Mouse (Mus musculus) cortical plate, adult 2 months (tissue): Measurements from ENCODE around the gene Hist1h2bf. TPM values are rescaled to one million over a fixed set of nuclear protein-coding genes. Genes with fewer than 3 reads are reported as not detected.
"Not testable (repeated sequence)": the region's sequence is repeated elsewhere in the genome, so short reads cannot be mapped to it uniquely, and the experiment has no call there.

ENCODE experiments used
- H3K27ac ChIP-seq: fragments of 200-500 bp; 2 replicates; pipeline ENCODE4 v1.5.1; 2012; ENCODE audit warnings: low read length, control low read depth, inconsistent platforms; ENCODE audit not compliant: insufficient read depth
- H3K4me1 ChIP-seq: fragments of 200-500 bp; 2 replicates; pipeline ENCODE4 v1.6.1; 2011; ENCODE audit warnings: low read length; ENCODE audit not compliant: control insufficient read depth, insufficient read depth
- H3K4me3 ChIP-seq: fragments of 200-500 bp; 2 replicates; pipeline ENCODE4 v1.5.1; 2011; ENCODE audit warnings: mild to moderate bottlenecking, low read length, control low read depth; ENCODE audit not compliant: insufficient read depth
- CTCF ChIP-seq: fragments of 200-500 bp; IDR thresholded peaks from 2 replicates; pipeline ENCODE4 v1.5.1; 2011; ENCODE audit warnings: mild to moderate bottlenecking, control low read depth, low read length; ENCODE audit not compliant: insufficient read depth; ENCODE audit errors: extremely low read depth
- POLR2A ChIP-seq: fragments of 200-500 bp; IDR thresholded peaks from 2 replicates; pipeline ENCODE4 v1.6.1; 2011; ENCODE audit warnings: mild to moderate bottlenecking, low read length, control low read depth; ENCODE audit not compliant: insufficient read depth; ENCODE audit errors: extremely low read depth
- polyA plus RNA-seq: library from polyadenylated mRNA; depleted of rRNA; stranded (reverse); fragments of >200 nt; gene quantifications from 2 replicates; pipeline ENCODE4 v1.2.3, GENCODE M21; 2012

Gene Hist1h2bf
- polyA plus RNA-seq, 1 experiment = 0.67 TPM

GRCm38 (mm10) chr13:23581408-23582218, 7.6 kb upstream of the Hist1h2bf start, which contains the start of gene Hist1h4d:
Gene Hist1h4d (plus strand): TSS chr13:23581598.
- TF ChIP-seq POLR2A (peak; percentile 100), CTCF (no peak)
- Histone ChIP-seq H3K4me1 (no peaks in the 10 kb centered on the region; the same call in 1 of the 2 replicates), H3K27ac (0 out of 2 replicates have a peak within 1 kb of the TSS, but pooled peaks have one; percentile 9), H3K4me3 (peak within 1 kb of the TSS; percentile 50)

GRCm38 (mm10) chr13:23577835-23578234, 3.8 kb upstream of the Hist1h2bf start:
- Histone ChIP-seq H3K4me1 (peaks cover 2% of the 10 kb centered on the region; the same call in 1 of the 2 replicates), H3K27ac (no peak overlapping the region), H3K4me3 (no peak overlapping the region)
- no peak for TF ChIP-seq POLR2A
- no peak for TF ChIP-seq CTCF

DNA sequence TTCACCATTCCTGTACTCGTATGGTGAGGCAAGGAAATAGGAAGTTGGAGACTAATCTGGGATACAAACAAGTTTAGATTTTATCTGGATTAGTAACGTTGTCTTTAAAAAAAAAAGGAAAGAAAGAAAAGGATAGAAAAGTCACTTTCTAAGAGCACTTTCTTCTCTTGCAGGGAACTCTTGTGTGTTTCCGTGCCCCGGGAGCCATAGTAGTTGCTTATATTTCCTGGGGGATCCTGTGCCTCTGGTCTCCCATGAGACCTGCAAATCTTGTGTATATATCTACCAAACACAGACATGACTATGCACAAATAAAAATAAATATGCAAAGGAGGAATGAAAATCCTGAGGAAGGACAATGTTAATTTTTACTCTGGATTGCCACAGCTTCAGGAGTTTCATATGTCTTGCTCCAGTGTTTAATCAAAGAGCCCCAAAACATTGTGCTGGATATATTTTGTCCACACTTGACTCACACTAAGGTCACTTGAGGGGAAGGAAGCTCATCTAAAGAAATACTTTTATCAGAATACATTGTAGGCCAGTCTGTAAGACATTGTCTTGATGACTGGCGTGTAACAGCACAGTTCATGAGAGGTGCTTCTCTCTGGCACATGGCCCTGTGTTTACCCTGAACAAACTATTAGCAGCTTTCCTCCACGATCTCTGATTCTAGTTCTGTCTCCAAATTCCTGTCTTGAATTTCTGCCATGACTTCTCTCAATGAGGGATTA, 3.1 kb upstream of the Hist1h2bf start:
- H3K4me3 ChIP-seq = no peak overlapping the region
- TF ChIP-seq POLR2A (no peak), CTCF (no peak)

DNA sequence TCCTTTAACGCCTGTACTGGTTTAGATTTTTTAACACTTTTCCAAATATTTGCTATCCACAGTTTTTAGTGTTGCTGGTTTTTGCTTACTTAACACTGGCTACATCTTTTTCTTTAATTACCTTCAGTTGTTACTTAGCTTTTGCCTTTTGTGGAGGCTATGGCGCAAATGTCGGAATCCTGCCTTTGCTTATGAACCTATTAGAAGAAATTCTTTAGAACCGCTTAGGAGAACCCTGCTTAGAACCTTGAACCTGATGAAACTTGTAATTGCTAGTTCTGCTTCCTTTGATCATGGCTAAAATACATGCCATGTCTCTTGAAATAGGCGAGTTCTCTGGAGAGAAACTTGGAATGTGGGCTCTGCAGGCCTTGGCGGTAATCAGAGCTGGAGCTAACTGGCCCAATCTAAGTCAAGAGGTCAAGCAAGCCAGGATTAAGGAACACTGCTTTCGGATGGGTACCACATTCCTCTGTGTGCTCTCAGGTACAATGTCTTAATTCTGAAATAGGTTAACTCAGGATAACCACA, 2.4 kb upstream of the Hist1h2bf start:
- Histone ChIP-seq H3K4me3 (peak overlapping the region; percentile 58; the same call in 1 of the 2 replicates), H3K4me1 (peaks cover 2% of the 10 kb centered on the region; the same call in 1 of the 2 replicates), H3K27ac (no peak overlapping the region)
- TF ChIP-seq CTCF (no peak), POLR2A (no peak)

More for the DNA sequence above, 3.1 kb upstream of the Hist1h2bf start:
- Histone ChIP-seq H3K27ac (no peak overlapping the region), H3K4me1 (peaks cover 2% of the 10 kb centered on the region; the same call in 1 of the 2 replicates)

DNA sequence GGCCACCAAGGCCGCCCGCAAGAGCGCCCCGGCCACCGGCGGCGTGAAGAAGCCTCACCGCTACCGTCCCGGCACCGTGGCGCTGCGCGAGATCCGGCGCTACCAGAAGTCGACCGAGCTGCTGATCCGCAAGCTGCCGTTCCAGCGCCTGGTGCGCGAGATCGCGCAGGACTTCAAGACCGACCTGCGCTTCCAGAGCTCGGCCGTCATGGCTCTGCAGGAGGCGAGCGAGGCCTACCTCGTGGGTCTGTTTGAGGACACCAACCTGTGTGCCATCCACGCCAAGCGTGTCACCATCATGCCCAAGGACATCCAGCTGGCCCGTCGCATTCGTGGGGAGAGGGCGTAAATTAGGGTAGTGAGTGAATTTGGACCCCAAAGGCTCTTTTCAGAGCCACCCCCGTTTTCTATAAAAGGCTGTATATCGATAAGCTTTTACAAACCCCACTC, 1.9 kb upstream of the Hist1h2bf start:
- not testable (repeated sequence) for H3K27ac ChIP-seq, H3K4me1 ChIP-seq
- H3K4me3 ChIP-seq = peak overlapping the region; percentile 58

DNA sequence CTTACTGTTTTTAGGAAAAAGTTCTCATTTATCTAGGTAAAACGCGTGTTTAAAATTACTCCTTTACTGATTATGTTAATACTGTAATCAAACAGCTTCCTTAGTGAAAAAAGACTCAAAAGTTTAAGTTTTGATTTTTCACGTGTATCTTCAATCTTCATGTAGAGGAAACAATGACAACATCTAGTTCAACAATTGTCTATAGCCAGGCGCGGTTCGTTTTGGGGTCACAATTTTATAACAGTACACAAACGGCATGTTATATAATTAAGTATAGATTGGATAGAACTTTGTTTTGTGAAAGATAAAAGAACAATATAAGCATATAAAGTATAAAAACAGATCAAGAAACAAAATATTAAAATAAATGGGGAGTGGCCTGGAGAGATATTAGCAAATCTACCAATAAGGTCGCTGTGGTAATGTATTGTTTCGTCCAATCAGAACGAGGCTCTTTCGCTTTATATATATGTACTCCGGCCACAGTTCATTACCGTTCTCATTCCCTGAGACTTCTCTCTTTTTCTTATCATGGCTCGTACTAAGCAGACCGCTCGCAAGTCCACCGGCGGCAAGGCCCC, 1.4 kb upstream of the Hist1h2bf start, which contains the start of gene Hist1h3d:
Gene Hist1h3d (plus strand): TSS at position 493 of the 581 bp plus-strand sequence.
- peaks cover 2% of the 10 kb centered on the region; the same call in 1 of the 2 replicates for H3K4me1 ChIP-seq
- H3K27ac ChIP-seq = peak within 1 kb of the TSS; percentile 95
- TF ChIP-seq CTCF (no peak), POLR2A (peak; percentile 49; the same call in 1 of the 2 replicates)
- H3K4me3 ChIP-seq = peak within 1 kb of the TSS; percentile 58

DNA sequence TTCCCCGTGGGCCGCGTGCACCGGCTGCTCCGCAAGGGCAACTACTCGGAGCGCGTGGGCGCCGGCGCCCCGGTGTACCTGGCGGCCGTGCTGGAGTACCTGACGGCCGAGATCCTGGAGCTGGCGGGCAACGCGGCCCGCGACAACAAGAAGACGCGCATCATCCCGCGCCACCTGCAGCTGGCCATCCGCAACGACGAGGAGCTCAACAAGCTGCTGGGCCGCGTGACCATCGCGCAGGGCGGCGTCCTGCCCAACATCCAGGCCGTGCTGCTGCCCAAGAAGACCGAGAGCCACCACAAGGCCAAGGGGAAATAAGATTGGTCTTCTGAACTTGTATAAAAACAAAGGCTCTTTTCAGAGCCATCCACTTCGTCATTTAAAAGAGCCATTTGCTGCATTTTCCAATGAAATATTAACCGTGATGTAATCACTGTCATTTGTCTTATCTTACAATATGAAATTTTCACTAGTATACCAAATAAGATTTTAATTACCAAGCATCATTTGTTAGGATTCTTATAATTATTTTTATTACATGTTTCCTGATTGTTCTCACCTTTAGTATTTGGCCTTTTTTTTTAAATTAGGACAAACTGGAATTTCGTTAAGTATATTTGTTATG, 662 bp upstream of the Hist1h2bf start:
- H3K27ac ChIP-seq = peak overlapping the region; percentile 95
- H3K4me1 ChIP-seq, H3K4me3 ChIP-seq: not testable (repeated sequence)

DNA sequence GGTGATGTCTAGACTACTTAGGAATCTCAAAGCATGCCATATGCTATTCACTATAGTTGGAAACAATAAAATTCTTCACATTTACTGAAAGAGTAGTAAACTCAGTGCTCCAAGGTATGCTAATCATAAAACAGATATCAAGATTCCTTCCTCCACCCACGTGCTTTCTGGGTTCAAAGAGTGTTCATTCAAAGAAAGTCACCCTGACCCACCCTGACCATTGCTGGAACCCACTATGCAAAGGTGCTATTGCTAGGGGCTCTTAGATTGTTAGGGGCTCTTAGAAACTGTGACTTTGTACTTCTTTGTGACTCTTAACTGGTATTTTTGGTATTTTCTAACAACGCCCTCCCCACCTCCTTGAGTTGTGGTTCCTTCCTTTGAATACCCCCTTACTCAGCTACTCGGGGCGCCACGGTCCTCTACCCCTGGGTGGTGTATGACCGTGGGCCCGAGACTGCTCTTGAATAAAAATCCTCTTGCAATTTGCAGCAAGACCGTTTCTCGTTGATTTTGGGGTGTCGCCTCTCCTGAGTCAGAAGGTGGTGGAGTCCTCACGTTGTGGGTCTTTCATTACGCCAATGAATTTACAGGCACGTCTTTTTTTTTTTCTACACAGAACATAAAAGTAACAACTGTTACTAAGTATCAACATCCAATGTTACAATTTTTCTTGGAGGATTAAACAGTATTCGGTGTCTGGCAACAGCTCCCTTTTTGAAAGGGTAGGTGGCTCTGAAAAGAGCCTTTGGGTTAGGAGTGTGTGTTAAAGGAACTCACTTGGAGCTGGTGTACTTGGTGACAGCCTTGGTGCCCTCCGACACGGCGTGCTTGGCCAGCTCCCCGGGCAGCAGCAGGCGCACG, 730 bp downstream of the Hist1h2bf start:
- not testable (repeated sequence) for H3K4me1 ChIP-seq, H3K27ac ChIP-seq
- H3K4me3 ChIP-seq = peak overlapping the region; percentile 69; the same call in 1 of the 2 replicates
